Mouse (Mus musculus) small intestine, adult 2 months (tissue): ENCODE results near the gene Hjurp. TPM values are rescaled to one million over a fixed set of nuclear protein-coding genes. Genes with fewer than 3 reads are reported as not detected.

ENCODE experiments used
- H3K27ac ChIP-seq: fragments of 200-500 bp; 2 replicates; pipeline ENCODE4 v1.5.1; 2012; ENCODE audit warnings: low read depth, low read length, control low read depth, inconsistent platforms; ENCODE audit not compliant: insufficient read depth
- H3K27me3 ChIP-seq: fragments of 200-500 bp; 2 replicates; pipeline ENCODE4 v1.6.1; 2012; ENCODE audit warnings: mild to moderate bottlenecking, moderate library complexity, low read length, inconsistent platforms; ENCODE audit not compliant: control insufficient read depth, insufficient read depth
- H3K36me3 ChIP-seq: fragments of 200-500 bp; 2 replicates; pipeline ENCODE4 v1.6.1; 2012; ENCODE audit warnings: mild to moderate bottlenecking, low read length, control low read depth, inconsistent platforms; ENCODE audit not compliant: control insufficient read depth, insufficient read depth
- H3K4me1 ChIP-seq: fragments of 200-500 bp; 2 replicates; pipeline ENCODE4 v1.6.1; 2012; ENCODE audit warnings: low read length, inconsistent platforms, mixed read lengths; ENCODE audit not compliant: control insufficient read depth, insufficient read depth, insufficient read length
- H3K4me3 ChIP-seq: fragments of 200-500 bp; 2 replicates; pipeline ENCODE4 v1.5.1; 2012; ENCODE audit warnings: low read depth, mild to moderate bottlenecking, control low read depth, inconsistent platforms, low read length, moderate library complexity
- CTCF ChIP-seq: fragments of 200-500 bp; IDR thresholded peaks from 2 replicates; pipeline ENCODE4 v1.5.1; 2012; ENCODE audit warnings: low read depth, mild to moderate bottlenecking, control low read depth, inconsistent platforms, low read length, moderate library complexity, mixed read lengths; ENCODE audit not compliant: insufficient replicate concordance, insufficient read length; ENCODE audit errors: extremely low read depth
- POLR2A ChIP-seq: fragments of 200-500 bp; IDR thresholded peaks from 2 replicates; pipeline ENCODE4 v1.6.1; 2012; ENCODE audit warnings: low read depth, mild to moderate bottlenecking, control low read depth, inconsistent platforms, low read length, moderate library complexity
- WGBS: fragments of 180-500 bp; shearing (Covaris S2); methylation state at CpG from one replicate; pipeline ENCODE4 v1.1.7; 2018; 5-methylcytosine and 5-hydroxymethylcytosine counted together
- polyA plus RNA-seq: library from polyadenylated mRNA; depleted of rRNA; stranded (reverse); fragments of >200 nt; gene quantifications from 2 replicates; pipeline ENCODE4 v1.2.3, GENCODE M21; 2012

Gene Hjurp
- polyA plus RNA-seq, 1 experiment: 23.4 TPM

GRCm38 (mm10) chr1:88234646-88235045, 42.8 kb downstream of the Hjurp start:
- H3K4me3 ChIP-seq: no peak overlapping the region
- TF ChIP-seq POLR2A (no peak), CTCF (no peak)
- no peak overlapping the region for H3K27ac ChIP-seq
- H3K27me3 ChIP-seq: no peaks in the 10 kb centered on the region
- H3K4me1 ChIP-seq: no peaks in the 10 kb centered on the region
- H3K36me3 ChIP-seq: no peaks in the 10 kb centered on the region
- 41% methylated on average over 5 of the region's 5 CpGs for WGBS

- Histone ChIP-seq H3K27ac (no peak overlapping the region), H3K4me1 (no peaks in the 10 kb centered on the region), H3K4me3 (no peak overlapping the region), H3K27me3 (no peaks in the 10 kb centered on the region), H3K36me3 (no peaks in the 10 kb centered on the region)
- 67% methylated on average over 4 of the region's 4 CpGs for WGBS
- TF ChIP-seq CTCF: no peak
- no peak for TF ChIP-seq POLR2A
Measured at GRCm38 (mm10) chr1:88234248-88234610, 43.2 kb downstream of the Hjurp start.

GRCm38 (mm10) chr1:88233421-88234247, 43.8 kb downstream of the Hjurp start:
- Histone ChIP-seq H3K36me3 (no peaks in the 10 kb centered on the region), H3K27me3 (no peaks in the 10 kb centered on the region), H3K27ac (no peak overlapping the region), H3K4me3 (no peak overlapping the region), H3K4me1 (no peaks in the 10 kb centered on the region)
- WGBS: 69% methylated on average over 14 of the region's 14 CpGs
- TF ChIP-seq POLR2A: no peak
- TF ChIP-seq CTCF: no peak

GRCm38 (mm10) chr1:88232664-88233380, 44.6 kb downstream of the Hjurp start:
- WGBS: 55% methylated on average over 3 of the region's 3 CpGs
- TF ChIP-seq POLR2A (no peak), CTCF (no peak)

GRCm38 (mm10) chr1:88231803-88232499, 45.5 kb downstream of the Hjurp start:
- TF ChIP-seq POLR2A: no peak
- TF ChIP-seq CTCF: no peak
- H3K27ac ChIP-seq: no peak overlapping the region
- peaks cover 2% of the 10 kb centered on the region; the same call in 1 of the 2 replicates for H3K4me1 ChIP-seq
- WGBS: 69% methylated on average over 7 of the region's 7 CpGs
- H3K36me3 ChIP-seq: no peaks in the 10 kb centered on the region
- H3K27me3 ChIP-seq: no peaks in the 10 kb centered on the region
- no peak overlapping the region for H3K4me3 ChIP-seq

More at GRCm38 (mm10) chr1:88232664-88233380, 44.6 kb downstream of the Hjurp start:
- Histone ChIP-seq H3K4me1 (no peaks in the 10 kb centered on the region), H3K27ac (no peak overlapping the region), H3K36me3 (no peaks in the 10 kb centered on the region), H3K4me3 (no peak overlapping the region), H3K27me3 (no peaks in the 10 kb centered on the region)

- no peaks in the 10 kb centered on the region for H3K27me3 ChIP-seq
- H3K4me3 ChIP-seq: no peak overlapping the region
- WGBS: 78% methylated on average over 6 of the region's 6 CpGs
- no peak for TF ChIP-seq CTCF
- TF ChIP-seq POLR2A: no peak
- no peak overlapping the region for H3K27ac ChIP-seq
- H3K4me1 ChIP-seq: peaks cover 3% of the 10 kb centered on the region; the same call in 1 of the 2 replicates
- H3K36me3 ChIP-seq: no peaks in the 10 kb centered on the region
Measured at GRCm38 (mm10) chr1:88230981-88231802, 46.2 kb downstream of the Hjurp start.

GRCm38 (mm10) chr1:88230421-88230820, 47.0 kb downstream of the Hjurp start:
- no peak overlapping the region for H3K4me3 ChIP-seq
- 71% methylated on average over 7 of the region's 7 CpGs for WGBS
- H3K27ac ChIP-seq: no peak overlapping the region
- no peaks in the 10 kb centered on the region for H3K36me3 ChIP-seq
- H3K27me3 ChIP-seq: no peaks in the 10 kb centered on the region
- TF ChIP-seq POLR2A: no peak
- TF ChIP-seq CTCF: no peak
- H3K4me1 ChIP-seq: peaks cover 3% of the 10 kb centered on the region; the same call in 1 of the 2 replicates
